Mouse (Mus musculus): ENCODE measurements around the gene AC109138.7. TPM values are rescaled to one million over a fixed set of nuclear protein-coding genes. Genes with fewer than 3 reads are reported as not detected.

Gene AC109138.7
- total RNA-seq, 2 experiments from 2014 or later: not detected

- intact Hi-C loops (cut with DNase I): loop anchor here (1.0 kb wide), 1 partner anchor 43 kb away; no protein-coding TSS in a partner anchor
- no peak for DNase-seq
These were observed 21.7 kb upstream of the AC109138.7 start for GRCm38 (mm10) chr19:4192251-4192985.

- no peak for DNase-seq
These were observed 21.0 kb upstream of the AC109138.7 start for GRCm38 (mm10) chr19:4193129-4193528.

DNA sequence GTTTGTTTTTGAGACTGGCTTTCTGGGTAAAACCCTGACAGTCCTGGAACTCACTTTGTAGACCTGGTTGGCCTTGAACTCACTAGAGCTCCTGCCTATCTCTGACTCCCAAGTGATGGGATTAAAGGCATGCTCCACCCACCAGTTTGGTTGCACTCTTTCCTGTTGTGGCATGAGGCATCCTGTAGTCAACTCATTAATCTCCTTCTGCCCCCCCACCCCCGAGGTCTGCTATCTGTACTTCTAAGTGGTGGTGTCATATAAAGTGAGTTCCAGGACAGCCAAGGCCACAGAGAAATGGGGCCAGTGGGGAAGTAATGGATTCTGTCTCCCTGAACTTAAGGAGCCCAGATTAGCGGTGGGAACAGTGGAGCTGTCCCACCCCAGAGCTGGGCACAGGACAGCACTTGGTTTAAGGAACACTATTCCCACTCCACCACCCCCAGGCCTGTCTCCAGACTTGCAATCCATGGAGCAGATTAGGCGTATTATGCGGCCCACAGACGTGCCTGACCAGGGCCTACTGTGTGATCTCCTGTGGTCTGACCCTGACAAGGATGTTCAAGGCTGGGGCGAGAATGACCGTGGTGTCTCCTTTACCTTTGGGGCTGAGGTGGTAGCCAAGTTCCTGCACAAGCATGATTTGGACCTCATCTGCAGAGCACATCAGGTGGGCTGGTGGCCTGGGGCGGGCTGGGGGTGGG lies 20.0 kb upstream of the AC109138.7 start:
- DNase-seq: no peak
- intact Hi-C loops (cut with DNase I): no loop called here

More at GRCm38 (mm10) chr19:4193129-4193528, 21.0 kb upstream of the AC109138.7 start:
- intact Hi-C loops (cut with DNase I): no loop called here

GRCm38 (mm10) chr19:4194776-4195650 lies 19.1 kb upstream of the AC109138.7 start:
- DNase-seq: no peak
- intact Hi-C loops (cut with DNase I): no loop called here

DNA sequence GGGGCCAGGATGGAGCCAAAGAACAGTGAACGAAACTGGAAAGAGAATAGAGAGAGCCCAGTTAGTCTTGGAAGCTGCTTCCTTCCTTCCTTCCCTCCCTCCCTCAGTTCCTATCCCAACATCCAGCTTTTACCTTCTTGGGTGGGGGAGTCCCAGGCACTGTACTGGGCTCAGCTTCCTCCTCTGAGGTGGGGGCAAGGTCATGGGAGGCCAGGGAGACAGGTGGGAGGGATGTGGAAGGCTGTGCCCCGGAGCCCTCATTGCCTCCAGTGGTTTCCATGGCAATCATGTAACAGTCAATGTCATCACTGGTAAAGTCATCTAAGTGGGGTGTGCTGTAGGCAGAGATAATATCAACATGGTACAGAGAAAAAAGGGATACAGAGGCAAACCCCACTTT lies 18.1 kb upstream of the AC109138.7 start:
- intact Hi-C loops (cut with DNase I): no loop called here
- no peak for DNase-seq

- no peak for DNase-seq
These were observed 17.6 kb upstream of the AC109138.7 start for GRCm38 (mm10) chr19:4196548-4196947.

DNA sequence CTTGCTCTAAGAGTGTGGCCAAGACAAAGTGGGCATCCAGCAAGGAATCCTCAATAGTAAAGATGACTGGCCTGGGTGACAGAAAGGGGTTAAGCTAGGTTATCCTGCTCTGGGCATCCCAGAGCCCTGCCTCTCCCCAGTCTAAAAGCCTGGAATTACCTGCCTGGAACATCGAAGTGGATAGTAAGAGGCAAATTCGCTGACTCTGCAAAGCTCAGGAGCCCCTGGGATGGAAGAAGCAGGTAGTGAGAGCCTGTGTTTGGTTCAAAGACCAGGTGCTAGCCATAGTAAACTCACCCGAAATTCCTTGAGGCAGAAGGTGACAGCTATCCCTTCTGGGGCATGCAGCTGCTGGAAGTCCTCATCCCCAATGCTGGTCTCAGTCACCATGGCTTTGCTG lies 17.0 kb upstream of the AC109138.7 start:
- no peak for DNase-seq
- intact Hi-C loops (cut with DNase I): no loop called here

More at GRCm38 (mm10) chr19:4196548-4196947, 17.6 kb upstream of the AC109138.7 start:
- intact Hi-C loops (cut with DNase I): no loop called here

DNA sequence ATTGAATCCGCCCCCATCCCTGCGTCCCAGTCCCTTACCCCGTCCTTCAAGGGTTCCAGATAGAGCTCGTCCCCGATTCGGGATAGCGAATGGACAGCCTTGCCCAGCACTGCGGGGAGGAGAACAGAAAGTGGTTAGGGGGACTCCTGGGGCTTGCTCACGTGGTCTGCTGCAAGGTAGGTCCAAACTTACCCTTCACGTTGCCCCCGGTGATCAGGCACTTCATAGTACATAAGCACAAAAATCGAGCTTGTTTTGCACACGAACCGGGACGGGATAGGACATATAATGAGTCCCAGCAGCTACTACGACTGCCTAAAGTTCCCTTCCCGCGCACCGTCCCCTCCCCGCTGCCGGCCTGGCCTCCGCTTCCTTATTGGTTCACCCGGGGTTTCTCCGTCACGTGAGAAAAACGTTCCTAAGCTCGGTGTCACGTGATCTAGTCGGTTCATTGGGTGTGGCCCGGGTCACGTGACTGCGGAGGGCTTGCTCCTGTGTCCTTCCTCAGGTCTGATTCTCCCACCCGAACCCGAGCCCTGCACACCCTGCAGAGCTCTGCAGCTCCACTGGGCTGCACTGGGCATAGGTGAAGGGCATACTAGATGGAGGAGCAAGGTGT lies 12.8 kb upstream of the AC109138.7 start, which contains the start of gene Rad9a:
TSS of gene Rad9a (minus strand) at position 372 of the 619 bp plus-strand sequence.
- DNase-seq: peak; percentile 91 to 94
- intact Hi-C loops (cut with DNase I): no loop called here

GRCm38 (mm10) chr19:4202149-4202548 lies 12.0 kb upstream of the AC109138.7 start:
- intact Hi-C loops (cut with DNase I): loop anchor here (2.0 kb wide), 1 partner anchor 103 kb away; the partner anchor contains the start of gene Pitpnm1

GRCm38 (mm10) chr19:4203148-4203547 lies 11.0 kb upstream of the AC109138.7 start:
- intact Hi-C loops (cut with DNase I): loop anchor here (2.0 kb wide), 1 partner anchor 104 kb away; the partner anchor contains the start of gene Pitpnm1
- no peak for DNase-seq

More at GRCm38 (mm10) chr19:4202149-4202548, 12.0 kb upstream of the AC109138.7 start:
- DNase-seq: no peak

DNA sequence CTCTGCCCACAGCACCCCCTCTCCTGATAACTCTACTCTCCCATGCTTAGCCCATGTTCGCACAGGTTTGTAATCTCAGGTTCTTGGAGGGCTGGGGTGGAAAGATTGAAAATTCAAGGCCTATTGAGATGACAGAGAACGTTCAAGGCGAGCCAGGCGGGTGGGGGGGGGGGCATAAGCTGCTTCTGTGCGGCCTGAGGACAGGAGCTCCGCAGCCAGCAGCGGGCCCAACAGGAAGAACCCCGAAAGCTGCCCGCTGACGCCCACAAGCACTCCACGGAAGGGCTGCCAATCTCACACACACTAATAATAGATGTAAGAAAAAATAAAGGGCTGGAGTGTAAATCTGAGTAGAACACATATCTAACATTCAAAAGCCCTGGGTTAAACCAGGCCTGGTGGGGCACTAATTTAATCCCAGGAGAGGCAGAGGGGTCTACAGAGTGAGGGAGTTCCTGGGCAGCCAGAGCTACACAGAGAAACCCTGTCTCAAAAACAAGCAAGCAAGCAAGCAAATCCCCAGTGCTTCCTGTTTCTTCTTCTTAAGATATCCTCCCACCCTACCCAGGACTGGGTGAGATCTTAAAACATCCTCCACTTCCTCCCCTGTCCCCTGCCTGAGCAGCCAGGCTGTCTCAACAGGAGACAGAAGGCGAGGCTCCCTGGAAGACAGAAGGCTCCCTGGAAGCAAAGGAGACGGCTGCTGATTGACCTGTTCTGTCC lies 10.4 kb upstream of the AC109138.7 start:
- DNase-seq: no peak
- intact Hi-C loops (cut with DNase I): loop anchor here (2.0 kb wide), 1 partner anchor 105 kb away; the partner anchor contains the start of gene Pitpnm1

DNA sequence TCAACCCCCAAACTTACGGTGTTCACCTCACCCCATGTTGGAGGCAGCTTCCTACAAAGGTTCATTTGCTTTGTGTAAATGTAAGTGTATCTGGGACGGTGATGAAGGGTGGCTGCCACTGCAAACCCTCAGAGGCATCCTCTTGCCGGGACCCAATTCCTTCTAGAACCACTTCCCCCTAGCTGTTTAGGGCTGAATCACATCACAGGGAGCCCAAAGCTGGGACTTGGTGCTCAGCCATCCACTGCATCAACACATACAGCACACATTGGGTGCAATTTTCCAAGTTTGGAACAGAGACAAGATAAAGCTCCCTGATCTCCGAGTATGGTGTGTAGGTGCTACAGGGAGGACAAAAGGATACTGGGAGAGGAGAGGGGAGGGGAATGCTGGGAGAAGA lies 9.3 kb upstream of the AC109138.7 start:
- no peak for DNase-seq

GRCm38 (mm10) chr19:4206971-4207370 lies 7.2 kb upstream of the AC109138.7 start:
- intact Hi-C loops (cut with DNase I): loop anchor here (1.0 to 5.0 kb wide), 4 partner anchors 21 to 100 kb away; partner anchors contain the start of gene Grk2

More for the DNA sequence above, 9.3 kb upstream of the AC109138.7 start:
- intact Hi-C loops (cut with DNase I): loop anchor here (5.0 kb wide), 2 partner anchors 37 to 102 kb away; partner anchors contain the start of gene Grk2

GRCm38 (mm10) chr19:4208563-4208962 lies 5.6 kb upstream of the AC109138.7 start:
- no peak for DNase-seq
- intact Hi-C loops (cut with DNase I): loop anchor here (5.0 kb wide), 2 partner anchors 34 to 99 kb away; partner anchors contain the start of gene Grk2

More at GRCm38 (mm10) chr19:4206971-4207370, 7.2 kb upstream of the AC109138.7 start:
- peak; percentile 70 to 77 for DNase-seq

DNA sequence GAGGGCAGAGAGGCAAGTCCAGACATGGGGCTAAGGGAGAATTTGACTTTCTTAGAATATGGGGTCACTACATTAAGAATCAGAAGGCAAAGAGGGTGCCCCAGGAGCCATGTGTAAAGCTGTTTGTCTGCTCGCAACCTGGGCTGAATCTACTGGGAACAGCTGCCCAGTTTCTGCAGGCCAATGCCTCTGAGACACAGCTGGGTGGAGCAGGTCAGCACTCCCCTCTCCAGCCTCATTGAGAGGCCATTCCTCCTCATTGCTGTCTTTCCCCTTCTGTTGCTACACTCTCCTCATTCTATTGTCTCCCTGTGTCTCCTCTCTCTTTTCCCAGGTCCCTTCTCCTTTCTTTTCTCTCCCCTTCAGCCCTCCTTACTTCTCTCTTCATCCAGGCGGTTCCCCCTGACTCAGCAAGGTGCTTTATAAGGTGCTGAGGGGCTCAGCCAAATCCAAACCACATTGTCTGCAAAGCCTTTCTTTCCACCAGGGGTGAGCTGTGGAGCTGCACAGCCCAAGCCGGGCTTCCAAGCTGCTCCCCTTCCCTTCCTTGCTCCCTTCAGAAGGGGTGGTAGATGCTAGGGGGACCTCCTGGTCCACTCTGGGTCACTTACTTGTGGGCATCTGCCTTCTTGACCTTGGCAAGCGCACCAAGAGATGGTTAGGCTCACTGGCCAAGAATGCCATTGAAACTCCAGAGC lies 2.1 kb upstream of the AC109138.7 start:
- intact Hi-C loops (cut with DNase I): no loop called here

DNA sequence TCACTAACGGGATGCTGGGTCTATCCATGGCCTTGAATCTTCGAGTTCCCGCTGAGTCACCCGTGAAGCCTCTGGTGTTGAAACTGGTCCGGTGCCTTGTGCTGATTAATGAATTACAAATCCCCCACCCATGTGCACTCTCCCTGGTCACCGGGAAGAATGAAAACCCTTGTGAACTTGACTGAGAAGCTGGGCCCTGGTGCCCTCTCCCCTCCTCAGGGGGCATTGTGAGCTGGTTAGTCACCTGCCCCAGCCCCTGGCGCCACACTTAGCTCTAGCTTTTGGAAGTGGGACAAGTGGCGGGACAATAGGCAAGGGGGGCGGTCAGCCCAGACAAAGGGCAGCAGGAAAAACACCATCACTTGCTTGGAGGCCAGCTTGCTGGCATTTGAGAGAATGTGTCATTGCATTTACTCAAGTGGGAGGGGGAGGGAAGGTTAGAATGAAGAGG lies 608 bp upstream of the AC109138.7 start:
- DNase-seq: no peak
- intact Hi-C loops (cut with DNase I): no loop called here

More for the DNA sequence above, 2.1 kb upstream of the AC109138.7 start:
- no peak for DNase-seq

GRCm38 (mm10) chr19:4214771-4215450 lies 754 bp downstream of the AC109138.7 start:
- intact Hi-C loops (cut with DNase I): no loop called here
- peak; percentile 42 to 53 for DNase-seq

DNA sequence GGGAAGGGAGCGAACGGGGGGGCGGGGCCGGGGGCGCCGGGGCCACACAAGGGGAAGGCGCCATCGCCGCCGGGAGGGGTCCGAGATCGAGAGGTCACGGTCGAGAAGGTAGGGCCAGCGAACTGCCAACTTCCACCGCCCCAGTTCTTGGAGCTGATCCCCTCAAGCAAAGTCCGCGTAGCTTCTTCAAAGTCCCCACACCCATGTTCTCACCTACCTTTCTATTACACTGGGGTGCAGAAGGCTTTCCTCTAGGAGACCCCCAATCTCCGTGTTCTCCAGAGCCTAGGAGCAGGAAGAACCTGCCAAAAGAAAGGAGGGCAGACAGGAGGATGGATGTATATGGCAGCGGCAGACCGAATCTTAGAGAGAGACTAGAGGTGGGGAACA lies 1.3 kb downstream of the AC109138.7 start:
- intact Hi-C loops (cut with DNase I): no loop called here
- DNase-seq: no peak

All from heart, postnatal 36 days (tissue).